Mouse (Mus musculus): ENCODE data around the gene Dnah17. TPM values are rescaled to one million over a fixed set of nuclear protein-coding genes. Genes with fewer than 3 reads are reported as not detected.
A peak's percentile ranks its signal among the peaks of the same experiment; 100 is the strongest.

Gene Dnah17
- polyA plus RNA-seq, 1 experiment from 2014 or later: 0.06 TPM

DNA sequence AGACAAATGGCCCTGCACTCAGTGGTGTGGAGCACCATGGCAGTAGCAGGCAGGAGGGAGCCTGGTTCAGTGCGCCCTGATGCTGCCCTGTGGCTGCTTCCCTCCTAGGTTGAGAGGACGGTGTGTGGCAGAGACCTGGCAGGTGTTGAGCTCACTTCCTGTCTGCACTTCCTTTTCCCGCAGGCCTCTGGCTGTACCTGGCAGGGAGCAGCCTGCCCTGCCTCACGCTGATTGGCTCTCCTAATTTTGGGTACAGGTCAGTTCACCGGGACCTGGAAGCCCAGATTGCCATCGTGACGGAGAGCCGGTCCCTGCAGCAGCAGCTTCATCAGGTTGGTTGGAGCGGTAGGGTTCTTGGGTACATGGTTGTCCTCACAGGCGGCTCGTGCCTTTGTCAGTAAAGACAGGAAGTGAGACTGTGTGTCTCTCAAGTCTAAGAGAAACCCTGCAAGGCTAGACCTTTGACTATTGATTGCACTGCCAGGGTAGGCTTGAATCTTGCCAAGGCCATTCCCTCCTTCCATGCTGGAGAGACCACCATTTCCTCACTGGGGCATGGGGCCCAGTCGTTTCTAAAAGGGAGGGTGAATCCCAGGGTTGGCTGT lies 115.9 kb downstream of the Dnah17 start:
- Histone ChIP-seq H3K9ac (no peak overlapping the region), H3K27me3 (replicated peaks) (no peaks in the 10 kb centered on the region), H3K27ac (no peak overlapping the region), H3K4me3 (no peak overlapping the region), H3K4me2 (no peak overlapping the region), H3K4me1 (peaks cover 59% of the 10 kb centered on the region), H3K9me3 (replicated peaks) (0 out of 2 replicates have a peak, but pooled peaks cover 6% of the 10 kb centered on the region), H3K36me3 (peaks cover 99% of the 10 kb centered on the region)
- WGBS (ENCODE audit: insufficient replicate concordance): 64% methylated on average over 12 of the region's 12 CpGs
- ATAC-seq: no peak

DNA sequence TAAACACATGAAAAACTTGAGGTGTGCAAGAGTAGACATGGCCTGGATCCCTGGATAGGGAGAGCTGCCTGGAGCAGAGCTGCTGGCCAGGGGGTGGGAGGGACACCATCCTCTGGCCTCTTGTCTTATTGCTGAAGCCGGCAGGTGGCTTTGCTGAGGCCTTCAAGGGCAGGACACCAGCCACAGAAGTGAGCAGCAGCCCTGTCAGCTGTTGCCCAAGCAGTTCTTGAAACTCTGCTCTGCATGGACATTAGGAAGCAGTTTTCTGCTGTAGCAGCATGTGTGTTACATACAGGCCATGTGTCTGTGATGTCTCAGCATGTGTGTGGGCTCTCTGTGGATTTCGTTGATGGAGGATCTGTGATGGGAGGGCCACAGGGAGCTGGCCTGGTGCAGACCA lies 117.1 kb downstream of the Dnah17 start:
- 69% methylated on average over 2 of the region's 2 CpGs for WGBS (ENCODE audit: insufficient replicate concordance)
- H3K36me3 ChIP-seq: peaks cover 98% of the 10 kb centered on the region
- ATAC-seq: no peak
- H3K27ac ChIP-seq: peak overlapping the region; percentile 8; the same call in 1 of the 2 replicates
- H3K27me3 ChIP-seq (replicated peaks): no peaks in the 10 kb centered on the region
- 0 out of 2 replicates have a peak, but pooled peaks cover 6% of the 10 kb centered on the region for H3K9me3 ChIP-seq (replicated peaks)
- H3K4me2 ChIP-seq: no peak overlapping the region
- no peak overlapping the region for H3K9ac ChIP-seq
- H3K4me1 ChIP-seq: peaks cover 70% of the 10 kb centered on the region
- no peak overlapping the region for H3K4me3 ChIP-seq

DNA sequence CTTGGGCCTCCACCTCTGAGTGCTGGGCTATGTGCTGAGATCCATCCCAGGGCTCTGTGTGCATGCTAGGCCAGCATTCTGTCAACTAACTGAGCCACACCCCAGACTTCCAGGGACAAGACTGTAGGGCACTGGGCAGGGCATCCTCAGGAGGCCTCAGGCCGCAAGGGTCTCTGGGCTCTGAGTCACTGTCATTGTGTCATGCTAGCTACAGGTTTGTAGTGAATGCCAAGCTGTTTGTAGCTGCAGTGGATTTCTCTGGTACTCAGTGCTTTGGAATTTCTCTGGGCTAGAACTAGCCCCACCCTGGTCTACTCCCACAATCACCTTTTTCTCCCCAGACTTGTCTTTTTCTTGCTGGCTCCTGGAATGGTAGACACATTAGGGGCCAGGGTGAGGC lies 117.8 kb downstream of the Dnah17 start:
- Histone ChIP-seq H3K9me3 (replicated peaks) (no peaks in the 10 kb centered on the region), H3K36me3 (peaks cover 91% of the 10 kb centered on the region), H3K9ac (peak overlapping the region; percentile 10; the same call in 1 of the 2 replicates), H3K27me3 (replicated peaks) (no peaks in the 10 kb centered on the region), H3K4me1 (peaks cover 78% of the 10 kb centered on the region), H3K4me3 (no peak overlapping the region), H3K27ac (no peak overlapping the region), H3K4me2 (no peak overlapping the region)
- 76% methylated on average over 1 of the region's 1 CpGs for WGBS (ENCODE audit: insufficient replicate concordance)
- no peak for ATAC-seq

DNA sequence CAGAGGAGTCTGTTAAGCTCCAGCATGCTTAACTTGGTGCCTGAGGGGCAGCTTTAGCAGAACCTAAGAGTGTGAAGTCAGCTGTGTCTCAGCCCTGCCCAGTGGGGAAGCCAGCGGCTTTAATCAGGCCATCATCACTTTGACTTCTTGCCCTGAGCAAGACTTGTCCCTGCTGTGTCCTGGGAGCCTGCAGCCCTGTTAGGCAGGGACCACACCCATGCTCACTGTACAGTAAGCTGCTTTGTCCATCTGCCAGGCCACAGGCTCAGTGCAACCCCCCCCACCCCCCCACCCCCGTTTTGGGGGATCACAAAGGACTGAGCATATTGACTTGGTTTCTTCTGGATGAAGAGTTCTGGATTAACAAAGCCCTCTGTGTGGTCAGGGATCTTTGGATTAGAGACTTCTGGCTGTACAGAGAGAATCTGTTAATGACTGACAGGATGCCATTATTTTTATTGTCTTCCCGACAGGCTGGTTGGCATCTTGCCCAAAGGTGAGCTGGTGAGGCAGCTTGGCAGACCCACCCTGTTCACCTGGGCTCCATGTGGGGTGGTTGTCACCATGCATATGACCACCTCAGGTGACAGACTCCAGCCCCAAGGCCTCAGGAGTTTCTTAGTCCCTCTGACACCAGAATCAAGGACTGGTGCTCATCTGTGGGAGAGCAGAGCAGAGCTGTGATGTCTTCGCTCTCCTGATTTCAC lies 120.4 kb downstream of the Dnah17 start:
- peaks cover 79% of the 10 kb centered on the region for H3K4me1 ChIP-seq
- H3K9ac ChIP-seq: no peak overlapping the region
- H3K36me3 ChIP-seq: peaks cover 85% of the 10 kb centered on the region
- WGBS (ENCODE audit: insufficient replicate concordance): 66% methylated on average over 4 of the region's 4 CpGs
- H3K27ac ChIP-seq: peak overlapping the region; percentile 28; the same call in 1 of the 2 replicates
- no peak for ATAC-seq
- no peaks in the 10 kb centered on the region for H3K27me3 ChIP-seq (replicated peaks)
- H3K4me2 ChIP-seq: no peak overlapping the region
- H3K9me3 ChIP-seq (replicated peaks): no peaks in the 10 kb centered on the region
- no peak overlapping the region for H3K4me3 ChIP-seq

DNA sequence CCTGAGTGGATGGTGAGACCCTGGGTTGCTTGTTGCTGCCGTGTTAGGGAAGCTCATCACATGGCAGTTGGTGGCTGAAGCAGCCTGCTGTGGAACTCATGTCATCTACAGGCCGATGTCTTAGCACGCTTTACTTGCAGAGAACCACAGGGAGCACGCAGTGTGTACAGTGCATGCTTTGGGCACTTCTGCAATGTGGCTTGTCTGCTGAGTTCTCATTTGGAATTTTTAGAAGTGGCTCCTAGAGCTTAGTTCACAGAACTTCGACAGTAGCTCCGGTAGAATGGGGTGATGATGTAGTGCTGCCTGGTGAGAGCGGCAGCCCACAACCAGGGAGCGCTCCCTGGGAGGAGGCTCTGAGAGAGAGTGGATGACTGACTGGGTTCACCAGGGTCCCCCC lies 121.6 kb downstream of the Dnah17 start:
- H3K4me2 ChIP-seq: no peak overlapping the region
- no peak overlapping the region for H3K4me3 ChIP-seq
- no peak overlapping the region for H3K9ac ChIP-seq
- H3K9me3 ChIP-seq (replicated peaks): no peaks in the 10 kb centered on the region
- H3K27ac ChIP-seq: peak overlapping the region; percentile 65; the same call in 1 of the 2 replicates
- no peak for ATAC-seq
- no peaks in the 10 kb centered on the region for H3K27me3 ChIP-seq (replicated peaks)
- peaks cover 85% of the 10 kb centered on the region for H3K36me3 ChIP-seq
- WGBS (ENCODE audit: insufficient replicate concordance): 80% methylated on average over 8 of the region's 8 CpGs
- peaks cover 73% of the 10 kb centered on the region for H3K4me1 ChIP-seq

DNA sequence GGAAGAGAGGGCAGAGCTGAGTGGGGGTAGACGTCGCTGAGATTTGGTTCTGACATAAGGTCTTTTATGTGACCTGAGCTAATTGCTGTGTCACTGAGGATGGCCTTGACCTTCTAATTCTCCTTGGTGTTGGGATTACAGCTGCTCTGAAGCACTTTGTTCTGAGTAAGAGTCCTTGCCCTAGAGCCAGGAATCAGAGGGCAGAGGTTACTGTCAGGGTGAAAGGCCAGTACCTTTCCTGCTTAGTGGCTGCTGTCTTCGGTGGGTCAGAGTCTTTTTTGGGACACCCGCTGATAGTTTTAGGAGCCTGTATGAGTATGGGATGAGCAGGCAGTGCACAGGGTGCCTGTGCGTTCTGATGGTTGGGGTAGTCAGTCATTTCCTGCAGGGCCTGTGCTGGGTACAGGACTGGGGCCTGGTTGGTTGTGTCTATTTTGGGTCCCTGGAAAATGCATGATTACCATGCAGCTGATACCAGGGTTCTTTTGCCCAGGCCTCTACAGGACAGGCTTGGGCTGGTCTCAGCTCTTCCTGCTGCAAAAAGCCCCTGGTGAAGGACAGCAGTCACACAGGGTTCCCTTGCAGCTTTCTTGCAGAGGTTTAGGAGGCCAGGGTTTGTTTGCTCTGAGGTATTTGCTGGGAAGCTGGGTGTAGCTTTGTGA lies 122.2 kb downstream of the Dnah17 start:
- Histone ChIP-seq H3K9ac (no peak overlapping the region; the same call in 1 of the 2 replicates), H3K36me3 (peaks cover 85% of the 10 kb centered on the region), H3K27me3 (replicated peaks) (no peaks in the 10 kb centered on the region), H3K9me3 (replicated peaks) (no peaks in the 10 kb centered on the region), H3K27ac (peak overlapping the region; percentile 65), H3K4me3 (no peak overlapping the region), H3K4me1 (peaks cover 73% of the 10 kb centered on the region), H3K4me2 (peak overlapping the region; percentile 43; the same call in 1 of the 2 replicates)
- 56% methylated on average over 5 of the region's 5 CpGs for WGBS (ENCODE audit: insufficient replicate concordance)
- no peak for ATAC-seq

DNA sequence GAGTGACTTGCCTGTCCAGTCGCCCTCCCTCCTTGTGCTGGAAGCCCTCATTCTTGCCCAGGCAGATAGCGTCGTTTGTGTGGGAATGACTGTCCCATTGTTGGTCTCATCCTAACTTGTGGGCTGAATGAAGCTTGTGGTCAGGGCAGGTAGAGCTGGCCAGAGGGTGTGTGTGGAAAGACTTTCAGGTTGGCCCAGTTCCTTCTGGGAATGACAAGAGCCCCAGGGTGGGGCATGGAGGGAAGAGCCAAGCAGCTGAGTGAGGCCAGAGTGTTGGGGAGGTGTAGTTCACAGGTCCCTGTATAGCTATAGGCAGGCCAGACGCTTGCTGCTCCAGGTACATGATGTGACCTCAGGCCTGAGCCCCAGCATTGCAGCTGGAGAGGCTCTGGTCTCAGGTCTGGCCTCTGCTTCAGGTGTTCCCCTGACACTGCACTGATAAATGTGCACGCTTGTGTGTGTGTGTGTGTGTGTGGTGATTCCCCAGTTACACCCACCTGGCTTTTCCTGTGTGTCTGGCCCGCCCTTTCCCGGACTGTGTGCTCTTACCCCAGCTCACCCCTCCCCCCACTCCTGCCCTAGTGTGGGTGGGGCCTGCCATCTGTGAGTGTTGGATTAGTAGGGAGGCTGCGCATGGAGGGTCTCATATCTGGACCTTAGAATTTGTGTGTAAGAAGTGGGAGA lies 122.8 kb downstream of the Dnah17 start:
- Histone ChIP-seq H3K4me3 (no peak overlapping the region), H3K4me2 (peak overlapping the region; percentile 43), H3K4me1 (peaks cover 66% of the 10 kb centered on the region), H3K27me3 (replicated peaks) (no peaks in the 10 kb centered on the region), H3K9ac (peak overlapping the region; percentile 9), H3K9me3 (replicated peaks) (no peaks in the 10 kb centered on the region), H3K36me3 (peaks cover 84% of the 10 kb centered on the region), H3K27ac (peak overlapping the region; percentile 65)
- ATAC-seq: peak; percentile 82
- WGBS (ENCODE audit: insufficient replicate concordance): 43% methylated on average over 8 of the region's 8 CpGs

DNA sequence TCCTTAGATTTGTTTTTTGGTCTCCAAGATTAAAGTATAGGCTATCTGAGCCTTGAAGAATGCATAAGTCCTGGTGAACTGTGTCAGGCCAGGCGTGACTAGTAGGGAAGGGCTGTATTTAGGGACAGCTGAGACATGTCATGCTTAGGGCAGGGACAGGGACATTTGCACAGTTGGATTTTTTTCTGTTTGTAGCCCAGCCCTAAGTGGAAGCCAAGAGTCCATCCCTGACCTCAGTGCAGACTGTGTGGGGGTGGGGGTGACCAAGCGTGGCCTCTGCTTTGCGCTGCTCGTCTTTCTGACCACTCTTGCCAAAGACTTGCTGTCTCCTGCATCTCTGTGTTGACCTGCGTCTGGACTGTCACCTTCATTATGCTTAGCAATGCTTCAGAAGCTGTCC lies 126.2 kb downstream of the Dnah17 start:
- 80% methylated on average over 5 of the region's 5 CpGs for WGBS (ENCODE audit: insufficient replicate concordance)
- Histone ChIP-seq H3K4me2 (no peak overlapping the region), H3K27me3 (replicated peaks) (no peaks in the 10 kb centered on the region), H3K27ac (no peak overlapping the region; the same call in 1 of the 2 replicates), H3K9ac (no peak overlapping the region), H3K4me1 (peaks cover 64% of the 10 kb centered on the region), H3K36me3 (peaks cover 84% of the 10 kb centered on the region), H3K4me3 (no peak overlapping the region), H3K9me3 (replicated peaks) (no peaks in the 10 kb centered on the region)
- no peak for ATAC-seq

DNA sequence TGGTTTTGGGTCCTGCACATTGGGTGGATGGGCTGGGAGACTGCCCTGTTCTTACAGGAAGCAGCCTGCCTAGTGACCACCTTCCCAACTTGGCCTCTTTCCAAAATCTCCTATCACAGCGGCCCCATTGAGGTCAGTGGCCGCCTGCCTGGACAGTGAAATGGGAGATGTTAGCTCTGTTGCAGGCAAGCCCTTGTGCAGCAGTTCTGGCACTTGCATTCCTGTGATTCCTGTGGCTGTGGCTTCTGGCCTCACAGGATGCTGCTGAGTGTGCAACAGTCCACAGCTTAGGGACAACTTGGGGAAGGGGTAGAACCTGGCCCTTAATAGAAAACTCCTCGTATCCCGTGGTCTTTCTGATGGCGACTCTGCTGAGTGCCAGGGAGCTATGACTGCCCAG lies 126.7 kb downstream of the Dnah17 start:
- no peak overlapping the region for H3K4me3 ChIP-seq
- ATAC-seq: no peak
- no peak overlapping the region for H3K9ac ChIP-seq
- no peaks in the 10 kb centered on the region for H3K9me3 ChIP-seq (replicated peaks)
- H3K27ac ChIP-seq: no peak overlapping the region
- H3K36me3 ChIP-seq: peaks cover 84% of the 10 kb centered on the region
- 68% methylated on average over 5 of the region's 5 CpGs for WGBS (ENCODE audit: insufficient replicate concordance)
- H3K27me3 ChIP-seq (replicated peaks): no peaks in the 10 kb centered on the region
- H3K4me2 ChIP-seq: no peak overlapping the region
- peaks cover 64% of the 10 kb centered on the region for H3K4me1 ChIP-seq

DNA sequence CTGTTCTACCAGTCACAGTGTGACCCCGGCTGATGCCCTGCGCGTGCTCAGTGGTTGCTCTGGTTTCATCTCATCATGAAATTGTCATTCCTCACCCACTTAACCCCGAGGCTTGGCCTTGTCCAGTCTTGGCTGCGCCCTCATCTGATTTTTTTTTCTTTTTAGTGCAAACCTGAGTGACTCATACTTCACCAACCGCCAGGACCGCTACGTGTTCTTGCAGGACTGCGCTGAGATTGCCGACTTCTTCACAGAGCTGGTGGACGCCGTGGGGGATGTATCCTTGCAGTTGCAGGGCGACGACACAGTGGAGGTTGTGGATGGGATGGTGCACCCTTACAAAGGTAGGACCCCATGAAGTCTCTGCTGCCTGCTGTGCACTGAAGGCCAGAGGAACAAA lies 127.3 kb downstream of the Dnah17 start:
- no peak for ATAC-seq
- Histone ChIP-seq H3K36me3 (peaks cover 87% of the 10 kb centered on the region), H3K4me3 (no peak overlapping the region), H3K4me1 (peaks cover 64% of the 10 kb centered on the region), H3K27ac (no peak overlapping the region), H3K9me3 (replicated peaks) (no peaks in the 10 kb centered on the region), H3K4me2 (no peak overlapping the region), H3K9ac (no peak overlapping the region), H3K27me3 (replicated peaks) (no peaks in the 10 kb centered on the region)
- WGBS (ENCODE audit: insufficient replicate concordance): 89% methylated on average over 14 of the region's 14 CpGs

DNA sequence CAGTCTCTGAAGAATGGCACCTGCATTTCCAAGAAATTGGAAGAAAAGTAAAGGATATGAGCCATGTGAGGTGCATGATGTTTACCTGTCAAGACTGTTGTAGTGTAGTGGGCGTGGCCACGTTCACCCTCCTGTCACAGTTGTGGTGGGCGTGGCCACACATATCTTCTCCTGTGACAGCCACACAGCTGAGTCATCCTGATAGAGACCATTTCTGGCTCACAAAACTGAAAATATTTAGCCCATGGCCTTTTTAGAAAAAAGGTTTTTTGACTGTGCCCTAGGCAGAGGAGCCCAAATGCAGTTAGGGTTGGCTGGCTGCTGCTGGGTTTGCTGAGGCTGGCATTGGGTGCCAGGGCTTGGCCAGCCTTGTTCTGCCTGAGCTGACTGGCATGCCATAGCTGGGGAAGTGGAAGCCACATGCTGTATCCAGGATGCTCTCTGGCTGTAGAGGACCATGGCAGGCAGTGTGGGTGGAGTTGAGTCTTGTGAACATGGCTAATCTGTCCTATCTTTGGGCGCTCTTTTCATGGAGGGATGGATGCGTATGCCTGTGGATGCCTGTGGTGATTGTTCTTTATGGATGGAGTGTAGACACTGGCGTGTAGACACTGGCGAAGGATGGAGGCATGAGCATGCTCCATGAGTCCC lies 129.7 kb downstream of the Dnah17 start:
- peak; percentile 89 for ATAC-seq
- Histone ChIP-seq H3K4me3 (peak overlapping the region; percentile 29), H3K4me1 (peaks cover 58% of the 10 kb centered on the region), H3K9me3 (replicated peaks) (no peaks in the 10 kb centered on the region), H3K27me3 (replicated peaks) (no peaks in the 10 kb centered on the region), H3K27ac (peak overlapping the region; percentile 99), H3K36me3 (peaks cover 91% of the 10 kb centered on the region), H3K4me2 (peak overlapping the region; percentile 63), H3K9ac (peak overlapping the region; percentile 60)
- 56% methylated on average over 7 of the region's 7 CpGs for WGBS (ENCODE audit: insufficient replicate concordance)
